Mouse (Mus musculus) thymus, postnatal 14 days (tissue): ENCODE measurements around the gene Wdtc1.
A peak's percentile ranks its signal among the peaks of the same experiment; 100 is the strongest.

Experiments
- DNase-seq: peaks from one replicate; pipeline ENCODE4 v3.0.0; 2021

Gene Wdtc1

DNA sequence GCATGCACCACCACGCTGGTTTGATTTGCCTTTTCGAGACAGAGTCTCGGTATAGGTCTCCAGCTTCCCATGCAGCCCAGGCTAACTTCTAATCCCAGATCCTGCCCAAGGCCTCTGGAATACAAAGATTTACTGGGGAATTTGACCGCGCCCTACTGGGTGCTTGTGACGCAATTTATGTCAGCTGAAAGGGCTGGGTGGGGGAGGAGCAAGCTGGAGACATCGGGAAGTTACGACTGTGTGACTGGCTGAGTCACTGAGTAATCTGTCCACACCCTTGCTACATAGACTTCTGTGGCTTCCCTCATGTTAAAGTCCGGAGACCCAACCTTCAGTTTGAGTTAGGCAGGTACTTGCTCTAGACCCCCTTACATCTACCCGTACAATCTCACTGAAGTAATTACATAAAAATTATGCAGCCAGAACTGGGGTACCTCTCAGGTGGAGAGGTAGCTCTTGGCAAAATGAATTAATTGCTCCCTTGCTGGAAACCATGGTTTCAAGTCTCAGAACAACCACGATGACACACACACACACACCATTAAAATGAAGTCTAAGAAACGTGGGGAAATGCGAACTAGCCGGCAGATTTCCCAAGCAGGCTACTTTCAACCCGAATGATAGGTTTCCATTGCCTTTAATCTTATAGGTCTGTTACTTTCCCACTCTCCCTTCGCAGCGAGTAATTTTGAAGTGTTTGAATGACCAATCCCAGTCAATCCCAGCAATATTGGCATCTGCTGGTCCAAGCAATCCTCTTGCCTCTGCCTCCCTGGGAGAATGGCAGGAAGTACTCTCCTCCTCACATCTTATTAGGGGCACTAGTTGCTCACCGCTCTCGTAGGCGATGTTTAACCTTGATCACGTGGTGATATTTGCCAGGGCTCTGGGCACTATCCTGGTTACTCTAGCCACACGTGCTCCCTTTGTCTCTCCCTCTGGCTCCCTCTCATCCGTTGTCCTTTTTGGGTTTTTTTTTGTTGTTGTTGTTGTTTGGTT, at the start of gene Wdtc1:
Gene Wdtc1 (minus strand): TSS at position 115 of the 999 bp plus-strand sequence.
- DNase-seq = no peak

- DNase-seq = peak; percentile 22
These were observed 48.7 kb upstream of the Wdtc1 start for GRCm38 (mm10) chr4:133402011-133402410.

DNA sequence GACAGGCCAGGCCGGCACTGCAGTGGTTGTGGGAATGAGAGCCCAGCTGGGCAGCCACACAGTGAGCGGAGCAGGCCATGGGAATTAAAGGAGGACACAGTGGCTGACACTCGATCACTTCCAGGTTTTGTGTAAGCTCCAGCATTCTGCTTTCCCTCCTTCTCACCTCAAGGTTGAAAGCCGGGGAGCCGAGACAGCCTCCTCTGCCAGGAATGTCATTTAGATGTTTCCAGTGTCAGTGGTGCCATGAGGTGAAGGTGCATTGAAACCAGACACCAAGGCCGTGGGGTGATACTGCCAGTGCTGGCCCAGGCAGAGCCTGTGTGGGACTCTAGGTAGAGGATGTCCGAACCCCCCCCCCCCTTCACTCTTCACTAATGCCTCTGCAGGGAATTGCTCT, 46.8 kb upstream of the Wdtc1 start:
- DNase-seq = no peak

- DNase-seq = no peak
These were observed 46.2 kb upstream of the Wdtc1 start for GRCm38 (mm10) chr4:133399509-133399908.

- no peak for DNase-seq
These were observed 45.3 kb upstream of the Wdtc1 start for GRCm38 (mm10) chr4:133398619-133399018.

- no peak for DNase-seq
These were observed 44.7 kb upstream of the Wdtc1 start for GRCm38 (mm10) chr4:133397961-133398360.

- no peak for DNase-seq
These were observed 44.0 kb upstream of the Wdtc1 start for GRCm38 (mm10) chr4:133397299-133397698.

DNA sequence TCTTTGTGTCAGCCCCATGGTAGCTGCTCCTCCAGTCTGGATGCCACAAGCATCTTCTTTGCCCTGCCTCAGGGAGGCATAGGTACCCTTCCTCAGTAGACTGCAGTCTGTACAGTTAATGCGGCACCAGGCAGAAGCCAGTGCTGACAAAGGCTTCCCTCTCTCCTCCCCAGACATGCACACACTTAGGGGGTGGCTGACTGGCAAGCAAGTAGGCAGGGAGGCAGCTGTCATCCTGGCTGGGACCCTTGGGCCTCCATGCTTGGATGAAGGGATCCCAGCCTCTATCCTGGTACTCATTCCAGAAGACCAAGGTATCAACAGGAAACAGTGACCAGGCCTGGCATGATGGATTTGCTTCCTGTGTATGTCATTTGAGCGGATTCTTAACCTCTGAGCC, 42.8 kb upstream of the Wdtc1 start:
- DNase-seq = no peak

- DNase-seq = no peak
These were observed 41.8 kb upstream of the Wdtc1 start for GRCm38 (mm10) chr4:133394981-133395573.

GRCm38 (mm10) chr4:133391185-133392040, 38.1 kb upstream of the Wdtc1 start:
- DNase-seq = no peak

- DNase-seq = no peak
These were observed 37.3 kb upstream of the Wdtc1 start for GRCm38 (mm10) chr4:133390585-133390984.

DNA sequence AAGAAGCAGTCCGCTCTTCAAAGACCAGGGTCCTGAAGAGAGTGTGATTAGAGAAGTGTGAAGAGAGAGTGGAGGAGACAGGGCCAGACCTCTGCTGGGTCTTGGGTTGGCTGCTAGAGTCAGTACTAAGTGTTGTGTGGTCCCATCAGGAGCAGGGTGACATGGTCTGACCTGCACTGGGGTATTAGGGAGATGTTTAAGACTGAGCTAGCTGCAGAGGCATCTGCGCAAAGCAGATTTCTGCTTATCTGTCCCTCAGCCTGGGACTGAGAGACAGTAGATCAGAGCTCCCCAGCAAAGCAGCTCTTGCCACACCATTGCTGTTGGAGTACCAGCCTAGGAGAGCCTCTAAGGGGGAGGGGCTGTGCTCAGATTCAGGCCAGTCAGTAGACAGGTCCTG, 36.8 kb upstream of the Wdtc1 start:
- DNase-seq = no peak

DNA sequence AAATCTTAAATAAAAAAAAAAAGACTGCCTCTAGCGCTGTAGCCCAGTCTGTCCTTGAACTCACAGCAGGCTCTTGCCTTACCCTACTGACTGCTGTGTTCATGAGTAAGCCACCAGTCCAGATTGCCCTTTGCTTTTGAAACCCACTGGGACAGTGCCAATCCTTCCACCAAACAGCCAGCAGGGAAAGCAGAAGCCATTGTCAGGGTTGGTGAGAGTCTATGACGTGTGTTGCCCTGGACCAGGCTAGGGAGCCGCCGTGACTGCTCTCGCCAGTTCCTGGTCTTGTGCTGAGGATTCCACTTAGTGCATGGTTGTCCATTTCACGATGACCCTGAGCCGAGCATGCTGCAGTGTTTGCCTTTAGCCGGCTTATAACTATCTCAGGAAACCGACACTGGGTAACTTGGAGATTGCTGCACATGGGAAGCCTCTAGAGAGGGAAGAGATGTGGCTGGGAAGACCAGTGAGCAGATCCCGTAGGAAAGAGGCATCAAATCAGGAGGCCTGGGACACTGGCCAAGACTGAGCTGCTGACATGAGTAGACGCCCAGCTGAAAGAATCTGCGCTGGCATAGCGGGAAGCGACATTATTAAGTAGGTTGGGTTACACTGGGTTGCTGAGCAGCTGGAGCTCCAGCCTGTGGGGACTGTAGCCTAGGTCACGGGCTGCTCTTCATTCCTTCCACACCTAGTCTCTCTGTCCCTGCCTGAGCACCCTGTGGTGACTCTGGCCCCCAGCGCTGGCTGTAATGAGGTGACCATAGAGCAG, 35.7 kb upstream of the Wdtc1 start:
- DNase-seq = no peak

GRCm38 (mm10) chr4:133387053-133387452, 33.8 kb upstream of the Wdtc1 start:
- no peak for DNase-seq

GRCm38 (mm10) chr4:133386061-133386797, 32.9 kb upstream of the Wdtc1 start:
- DNase-seq = no peak

DNA sequence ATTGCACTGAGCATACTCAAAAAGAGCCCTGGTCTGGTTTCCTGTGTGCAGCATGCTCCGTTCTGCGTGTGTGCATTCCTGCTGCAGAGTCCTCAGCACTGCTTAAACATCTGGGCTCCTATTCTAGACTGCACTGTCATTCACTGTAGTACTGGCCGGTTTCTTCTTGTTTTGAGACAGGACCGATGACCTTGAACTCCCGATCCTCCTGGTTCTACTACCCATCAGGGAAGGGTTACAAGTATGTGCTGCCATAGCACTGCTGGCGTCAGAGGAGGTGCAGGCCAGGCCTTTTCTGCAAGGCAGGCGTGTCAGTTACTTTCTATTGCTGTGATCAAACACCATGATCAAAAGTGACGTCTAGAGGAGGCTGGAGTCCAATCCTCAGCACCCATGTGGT, 27.9 kb upstream of the Wdtc1 start:
- DNase-seq = no peak

- DNase-seq = no peak
These were observed 27.3 kb upstream of the Wdtc1 start for GRCm38 (mm10) chr4:133380532-133380931.

- DNase-seq = no peak
These were observed 26.6 kb upstream of the Wdtc1 start for GRCm38 (mm10) chr4:133379861-133380260.

- DNase-seq = no peak
These were observed 25.7 kb upstream of the Wdtc1 start for GRCm38 (mm10) chr4:133379046-133379347.

DNA sequence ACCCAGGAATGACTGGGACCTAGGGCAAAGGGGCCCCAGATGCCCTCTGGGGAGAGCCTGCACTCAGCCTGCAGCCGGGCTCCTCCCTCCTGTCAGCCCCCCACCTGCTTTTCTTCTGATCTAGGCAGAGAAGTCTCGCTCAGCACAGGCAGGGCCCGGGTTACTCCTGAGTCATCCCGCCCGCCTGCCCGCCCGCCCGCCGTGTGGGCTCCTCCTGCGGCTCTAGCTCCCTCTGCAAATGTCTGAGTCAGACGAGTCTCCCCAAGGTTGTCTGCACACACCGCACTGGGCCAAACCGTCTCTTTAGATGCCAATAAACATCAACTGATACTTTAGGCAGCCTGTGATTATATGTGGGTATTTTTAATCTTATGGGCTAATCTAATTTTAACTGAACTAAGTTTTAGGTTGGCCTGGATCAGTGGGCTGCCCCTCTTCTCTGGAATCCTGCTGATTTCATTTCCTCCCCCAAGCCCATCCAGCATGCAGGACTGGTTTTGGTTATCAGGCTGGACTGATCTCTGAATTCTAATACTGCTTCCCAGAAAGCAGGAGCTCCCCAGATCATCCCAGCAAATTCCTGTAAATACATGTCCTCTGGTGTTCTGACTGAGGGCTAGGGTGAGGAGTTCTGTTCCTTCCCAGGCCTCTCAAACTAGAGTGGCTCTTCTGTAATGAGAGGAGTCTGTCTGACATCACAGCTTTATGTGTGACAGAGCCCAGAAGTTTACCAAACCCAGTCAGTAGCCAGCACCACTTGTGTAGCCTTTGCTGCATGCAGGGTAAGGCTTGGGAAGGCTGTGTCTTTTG, 25.2 kb upstream of the Wdtc1 start:
- peak; percentile 78 for DNase-seq
